Mouse (Mus musculus) mouse embryonic stem cell (cell line): ENCODE results near the gene Olfr1056.
"Not testable (repeated sequence)": the region's sequence is repeated elsewhere in the genome, so short reads cannot be mapped to it uniquely, and the experiment has no call there.

Source experiments
- in situ Hi-C, 2 experiments: fragments of 300-500 bp; cut with MboI; formaldehyde crosslinking; loops; 1 replicate in 1 of 2; 3 replicates in 1 of 2; pipeline ENCODE4 v1.14.3; 2019 to 2020; ENCODE audit warnings: low sequenced_read_pairs in 2 of 2, low pct_unique_long_range_greater_than_20kb in 1 of 2, mixed read lengths in 1 of 2; ENCODE audit not compliant: unreplicated experiment in 1 of 2

Gene Olfr1056

GRCm38 (mm10) chr2:86362369-86362768, at the start of gene Olfr1056:
Gene Olfr1056, minus strand, starts transcription at chr2:86362469.
- in situ Hi-C loops, result no loop called here

- in situ Hi-C loops, result no loop called here
These were observed 32.8 kb upstream of the Olfr1056 start for GRCm38 (mm10) chr2:86395114-86395513.

GRCm38 (mm10) chr2:86388461-86388860, 26.2 kb upstream of the Olfr1056 start, which contains the start of gene Olfr1058:
Gene Olfr1058, minus strand, starts transcription at chr2:86388561.
- in situ Hi-C loops, result not testable (repeated sequence)

GRCm38 (mm10) chr2:86378293-86378692, 16.0 kb upstream of the Olfr1056 start, which contains the start of gene Olfr1057:
Gene Olfr1057, minus strand, starts transcription at chr2:86378393.
- in situ Hi-C loops, result no loop called here

GRCm38 (mm10) chr2:86366342-86366741, 4.1 kb upstream of the Olfr1056 start:
- in situ Hi-C loops, result not testable (repeated sequence)

GRCm38 (mm10) chr2:86351751-86352150, 10.5 kb downstream of the Olfr1056 start:
- in situ Hi-C loops, result not testable (repeated sequence)

GRCm38 (mm10) chr2:86350184-86350583, 12.1 kb downstream of the Olfr1056 start, which contains the start of gene Olfr1055:
Gene Olfr1055, minus strand, starts transcription at chr2:86350284.
- in situ Hi-C loops, result no loop called here

- in situ Hi-C loops, result no loop called here
These were observed 26.9 kb downstream of the Olfr1056 start, which contains the start of gene Olfr1054 for GRCm38 (mm10) chr2:86335333-86335732. Gene Olfr1054, minus strand, starts transcription at chr2:86335433.

GRCm38 (mm10) chr2:86315184-86315583, 47.1 kb downstream of the Olfr1056 start, which contains the start of gene Olfr1053:
Gene Olfr1053, minus strand, starts transcription at chr2:86315284.
- in situ Hi-C loops, result no loop called here
